Mouse (Mus musculus): ENCODE data around the gene Ctdsp1. TPM values are rescaled to one million over a fixed set of nuclear protein-coding genes. Genes with fewer than 3 reads are reported as not detected.

Gene Ctdsp1
- polyA plus RNA-seq, 1 experiment from 2014 or later = 41.5 TPM

DNA sequence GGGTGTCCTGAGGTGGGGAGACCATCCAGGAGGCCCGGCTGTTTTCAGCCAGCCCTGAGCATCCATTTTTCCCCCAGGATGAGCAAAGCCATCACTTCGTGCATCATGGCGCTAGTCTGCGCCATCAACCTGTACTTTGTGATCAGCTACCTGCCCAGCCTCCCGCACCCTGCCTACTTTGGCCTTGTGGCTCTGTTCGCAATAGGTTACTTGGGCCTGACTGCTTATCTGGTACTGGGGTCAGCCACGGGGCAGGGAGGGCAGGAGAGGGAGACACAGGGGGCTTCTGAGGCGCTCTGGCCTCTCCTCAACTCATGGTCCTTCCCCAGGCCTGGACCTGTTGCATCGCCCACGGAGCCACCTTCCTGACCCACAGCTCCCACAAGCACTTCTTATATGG, 6.2 kb upstream of the Ctdsp1 start:
- Histone ChIP-seq H3K27me3 (ENCODE audit: control insufficient read depth, insufficient read depth, low read length) (no peaks in the 10 kb centered on the region), H3K9ac (ENCODE audit: low read length) (no peak overlapping the region), H3K4me1 (ENCODE audit: control insufficient read depth, insufficient read depth, low read length) (0 out of 2 replicates have a peak, but pooled peaks cover 2% of the 10 kb centered on the region), H3K4me3 (ENCODE audit: low read depth, low read length) (no peak overlapping the region), H3K36me3 (ENCODE audit: control insufficient read depth, insufficient read depth, low read length) (no peaks in the 10 kb centered on the region), H3K4me2 (ENCODE audit: low read depth) (no peak overlapping the region), H3K27ac (ENCODE audit: low read depth, low read length) (no peak overlapping the region), H3K9me3 (ENCODE audit: control insufficient read depth, low read length) (no peaks in the 10 kb centered on the region)
- DNase-seq (ENCODE audit: low spot score) = no peak
- ATAC-seq (ENCODE audit: insufficient read depth, low FRiP score, low TSS enrichment) = no peak
- WGBS = 91% methylated on average over 10 of the region's 10 CpGs

DNA sequence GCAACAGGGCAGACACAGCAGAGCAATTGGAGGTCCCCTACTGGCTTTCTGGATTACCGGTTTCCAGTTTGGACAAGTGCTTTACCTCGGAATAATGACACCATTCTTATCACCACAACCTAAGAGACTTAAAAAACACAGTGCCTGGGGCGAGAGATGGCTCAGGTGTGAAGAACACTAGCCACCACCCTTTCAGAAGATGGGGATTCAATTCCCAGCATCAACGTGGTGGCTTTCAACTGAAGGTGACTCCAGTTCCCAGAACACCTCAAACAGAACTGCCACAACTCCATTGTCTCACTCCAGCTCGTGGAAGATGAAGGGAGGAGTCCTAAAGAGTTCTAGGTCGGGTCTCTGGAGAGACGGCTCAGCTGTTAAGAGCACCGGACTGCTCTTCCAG, 5.8 kb upstream of the Ctdsp1 start:
- Histone ChIP-seq H3K9me3 (ENCODE audit: control insufficient read depth, low read length) (no peaks in the 10 kb centered on the region), H3K4me3 (ENCODE audit: low read depth, low read length) (no peak overlapping the region), H3K36me3 (ENCODE audit: control insufficient read depth, insufficient read depth, low read length) (no peaks in the 10 kb centered on the region), H3K27ac (ENCODE audit: low read depth, low read length) (no peak overlapping the region), H3K27me3 (ENCODE audit: control insufficient read depth, insufficient read depth, low read length) (0 out of 2 replicates have a peak, but pooled peaks cover 1% of the 10 kb centered on the region), H3K4me2 (ENCODE audit: low read depth) (no peak overlapping the region), H3K9ac (ENCODE audit: low read length) (no peak overlapping the region), H3K4me1 (ENCODE audit: control insufficient read depth, insufficient read depth, low read length) (peaks cover 6% of the 10 kb centered on the region; the same call in 1 of the 2 replicates)
- ATAC-seq (ENCODE audit: insufficient read depth, low FRiP score, low TSS enrichment) (no peak), DNase-seq (ENCODE audit: low spot score) (no peak)
- WGBS = 88% methylated on average over 8 of the region's 8 CpGs

DNA sequence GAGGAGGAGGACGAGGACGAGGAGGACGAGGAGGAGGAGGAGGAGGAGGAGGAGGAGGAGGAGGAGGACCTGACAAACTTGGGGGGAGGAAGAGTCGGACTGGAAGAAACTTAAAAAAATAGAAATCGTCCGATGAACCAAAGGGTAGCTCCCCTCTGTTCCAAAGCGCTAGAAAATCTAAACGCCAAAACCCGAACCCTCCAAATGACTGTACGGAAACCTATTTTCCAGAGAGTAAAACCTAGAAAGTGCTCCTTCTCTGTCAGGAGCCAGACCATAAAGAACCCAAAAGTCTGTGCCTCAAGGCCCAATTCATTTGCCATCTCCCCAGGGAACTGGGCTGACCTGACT, 5.0 kb upstream of the Ctdsp1 start:
- DNase-seq (ENCODE audit: low spot score) (no peak), ATAC-seq (ENCODE audit: insufficient read depth, low FRiP score, low TSS enrichment) (no peak)
- peaks cover 6% of the 10 kb centered on the region; the same call in 1 of the 2 replicates for H3K4me1 ChIP-seq (ENCODE audit: control insufficient read depth, insufficient read depth, low read length)
- H3K9ac ChIP-seq (ENCODE audit: low read length) = peak overlapping the region; percentile 73
- peak overlapping the region; percentile 91 for H3K27ac ChIP-seq (ENCODE audit: low read depth, low read length)
- H3K4me3 ChIP-seq (ENCODE audit: low read depth, low read length) = peak overlapping the region; percentile 58
- no peaks in the 10 kb centered on the region for H3K9me3 ChIP-seq (ENCODE audit: control insufficient read depth, low read length)
- H3K36me3 ChIP-seq (ENCODE audit: control insufficient read depth, insufficient read depth, low read length) = no peaks in the 10 kb centered on the region
- H3K27me3 ChIP-seq (ENCODE audit: control insufficient read depth, insufficient read depth, low read length) = 0 out of 2 replicates have a peak, but pooled peaks cover 4% of the 10 kb centered on the region
- 58% methylated on average over 7 of the region's 10 CpGs for WGBS
- peak overlapping the region; percentile 63 for H3K4me2 ChIP-seq (ENCODE audit: low read depth)

DNA sequence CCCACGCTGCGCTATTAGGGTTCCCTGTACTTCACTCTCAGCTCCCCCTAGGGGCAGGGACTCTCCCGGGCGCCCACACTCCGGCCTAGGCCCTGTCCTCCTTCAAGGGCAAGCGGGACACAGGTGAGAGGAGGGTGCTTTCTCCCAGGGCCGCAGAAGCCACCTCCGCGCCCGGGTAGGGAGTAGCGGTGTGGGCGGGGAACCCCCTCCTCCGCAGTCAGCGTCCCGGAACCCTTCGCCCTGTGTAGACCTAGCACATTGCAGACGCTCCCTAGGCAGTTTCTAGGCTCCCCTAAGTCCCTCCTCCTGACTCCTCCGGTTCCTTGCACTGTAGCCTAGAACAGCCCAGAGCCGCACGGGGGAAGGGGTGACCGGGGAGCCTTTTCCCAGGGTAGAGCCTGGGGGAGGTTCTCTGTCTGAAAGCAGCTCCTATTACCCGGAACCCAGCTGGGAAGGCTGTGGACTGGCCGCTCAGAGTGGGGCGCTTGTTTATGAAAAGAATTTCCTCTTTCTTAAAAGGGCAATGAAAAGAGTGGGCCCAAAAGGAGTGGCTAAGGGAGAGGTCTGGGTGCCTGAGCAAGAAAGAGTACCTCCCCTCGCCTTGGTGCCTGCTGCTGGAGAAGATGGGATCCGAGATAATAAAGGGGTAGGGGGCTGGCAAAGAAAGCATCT, 4.5 kb upstream of the Ctdsp1 start:
- no peaks in the 10 kb centered on the region for H3K36me3 ChIP-seq (ENCODE audit: control insufficient read depth, insufficient read depth, low read length)
- ATAC-seq (ENCODE audit: insufficient read depth, low FRiP score, low TSS enrichment) = peak; percentile 85
- H3K4me1 ChIP-seq (ENCODE audit: control insufficient read depth, insufficient read depth, low read length) = peaks cover 6% of the 10 kb centered on the region; the same call in 1 of the 2 replicates
- H3K4me2 ChIP-seq (ENCODE audit: low read depth) = peak overlapping the region; percentile 63
- peak overlapping the region; percentile 58 for H3K4me3 ChIP-seq (ENCODE audit: low read depth, low read length)
- DNase-seq (ENCODE audit: low spot score) = peak; percentile 95
- under 1% methylated on average over 26 of the region's 26 CpGs for WGBS
- H3K27me3 ChIP-seq (ENCODE audit: control insufficient read depth, insufficient read depth, low read length) = 0 out of 2 replicates have a peak, but pooled peaks cover 4% of the 10 kb centered on the region
- H3K9ac ChIP-seq (ENCODE audit: low read length) = peak overlapping the region; percentile 73
- H3K27ac ChIP-seq (ENCODE audit: low read depth, low read length) = peak overlapping the region; percentile 91
- H3K9me3 ChIP-seq (ENCODE audit: control insufficient read depth, low read length) = no peaks in the 10 kb centered on the region

DNA sequence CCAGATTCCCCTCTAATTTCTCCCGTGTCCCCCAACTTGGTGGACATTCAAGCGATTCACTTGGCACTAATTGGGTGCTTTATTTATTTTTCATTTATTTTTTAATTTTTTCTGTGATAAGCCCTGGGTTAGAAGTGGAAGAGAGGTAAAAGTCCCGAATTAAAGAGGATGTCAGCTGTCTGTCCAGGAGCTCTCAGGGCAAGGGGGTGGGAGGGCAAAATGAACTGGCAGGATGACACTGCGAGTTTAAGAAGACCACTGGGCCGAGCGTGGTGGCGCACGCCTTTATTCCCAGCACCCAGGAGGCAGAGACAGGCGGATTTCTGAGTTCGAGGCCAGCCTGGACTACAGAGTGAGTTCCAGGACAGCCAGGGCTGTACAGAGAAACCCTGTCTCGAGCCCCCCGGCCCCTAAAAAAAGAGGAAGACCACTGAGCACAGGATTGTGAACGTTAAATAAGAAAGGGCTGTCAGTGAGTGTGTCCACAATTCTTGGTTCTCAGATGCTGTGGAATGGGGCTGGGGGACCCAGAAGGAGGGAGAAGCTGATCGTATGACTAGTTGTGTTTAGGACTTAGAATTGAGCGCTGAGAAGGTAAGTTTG, 3.8 kb upstream of the Ctdsp1 start:
- no peaks in the 10 kb centered on the region for H3K9me3 ChIP-seq (ENCODE audit: control insufficient read depth, low read length)
- H3K27me3 ChIP-seq (ENCODE audit: control insufficient read depth, insufficient read depth, low read length) = 0 out of 2 replicates have a peak, but pooled peaks cover 4% of the 10 kb centered on the region
- no peaks in the 10 kb centered on the region for H3K36me3 ChIP-seq (ENCODE audit: control insufficient read depth, insufficient read depth, low read length)
- ATAC-seq (ENCODE audit: insufficient read depth, low FRiP score, low TSS enrichment) (no peak), DNase-seq (ENCODE audit: low spot score) (no peak)
- H3K9ac ChIP-seq (ENCODE audit: low read length) = no peak overlapping the region
- peaks cover 8% of the 10 kb centered on the region for H3K4me1 ChIP-seq (ENCODE audit: control insufficient read depth, insufficient read depth, low read length)
- peak overlapping the region; percentile 91; the same call in 1 of the 2 replicates for H3K27ac ChIP-seq (ENCODE audit: low read depth, low read length)
- 67% methylated on average over 15 of the region's 15 CpGs for whole genome bisulfite sequencing
- peak overlapping the region; percentile 63 for H3K4me2 ChIP-seq (ENCODE audit: low read depth)
- no peak overlapping the region for H3K4me3 ChIP-seq (ENCODE audit: low read depth, low read length)

DNA sequence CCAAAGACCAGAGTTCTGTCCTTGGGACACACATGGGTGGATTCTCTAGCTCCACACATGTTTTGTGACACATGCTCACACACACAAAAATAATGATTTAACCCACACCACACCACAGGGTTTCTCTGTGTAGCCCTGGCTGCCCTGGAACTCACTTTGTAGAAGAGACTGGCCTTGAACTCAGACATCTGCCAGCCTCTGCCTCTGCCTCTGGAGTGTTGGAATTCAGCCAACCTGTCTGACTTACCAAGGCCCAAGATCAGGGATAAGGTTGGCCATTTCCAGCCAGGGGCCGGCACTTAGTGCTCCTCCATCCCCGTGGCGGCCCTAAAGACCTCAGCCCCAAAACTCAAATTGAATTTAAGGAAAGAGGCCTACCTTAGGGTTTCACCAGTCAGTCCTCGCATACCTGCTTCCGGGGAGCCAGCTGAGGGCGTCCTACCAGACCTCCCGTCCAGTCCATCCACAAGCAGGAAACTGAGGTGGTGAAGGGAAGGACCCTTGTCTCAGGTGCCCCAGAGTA, 2.9 kb upstream of the Ctdsp1 start:
- H3K27me3 ChIP-seq (ENCODE audit: control insufficient read depth, insufficient read depth, low read length) = 0 out of 2 replicates have a peak, but pooled peaks cover 4% of the 10 kb centered on the region
- peaks cover 14% of the 10 kb centered on the region for H3K4me1 ChIP-seq (ENCODE audit: control insufficient read depth, insufficient read depth, low read length)
- ATAC-seq (ENCODE audit: insufficient read depth, low FRiP score, low TSS enrichment) = no peak
- H3K4me2 ChIP-seq (ENCODE audit: low read depth) = no peak overlapping the region
- H3K27ac ChIP-seq (ENCODE audit: low read depth, low read length) = no peak overlapping the region
- no peaks in the 10 kb centered on the region for H3K9me3 ChIP-seq (ENCODE audit: control insufficient read depth, low read length)
- no peaks in the 10 kb centered on the region for H3K36me3 ChIP-seq (ENCODE audit: control insufficient read depth, insufficient read depth, low read length)
- DNase-seq (ENCODE audit: low spot score) = no peak
- H3K4me3 ChIP-seq (ENCODE audit: low read depth, low read length) = no peak overlapping the region
- 72% methylated on average over 7 of the region's 7 CpGs for WGBS
- H3K9ac ChIP-seq (ENCODE audit: low read length) = no peak overlapping the region

DNA sequence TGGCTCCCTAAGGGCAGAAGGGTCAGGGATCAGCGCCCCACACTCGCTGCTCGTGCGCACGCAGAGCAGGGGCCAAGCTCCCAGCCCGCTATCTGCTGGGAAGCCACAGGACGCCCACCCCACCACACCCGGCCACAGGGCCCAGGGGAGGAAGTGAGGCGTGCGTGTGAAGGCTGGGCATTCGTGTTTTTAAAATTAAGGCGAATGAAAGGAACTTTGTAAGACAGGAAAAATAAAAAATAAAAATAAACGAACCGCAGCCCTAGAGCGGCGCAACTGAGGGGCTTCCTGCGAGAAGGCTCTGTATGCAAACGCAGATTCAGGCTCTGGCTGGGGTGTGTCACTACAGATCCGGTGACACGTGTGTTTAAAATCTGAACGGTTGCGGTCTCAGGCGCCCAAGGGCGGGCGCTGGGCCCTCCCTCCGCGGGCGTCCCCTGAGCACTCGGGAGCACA, 1.4 kb upstream of the Ctdsp1 start:
- Histone ChIP-seq H3K27ac (ENCODE audit: low read depth, low read length) (no peak overlapping the region), H3K4me1 (ENCODE audit: control insufficient read depth, insufficient read depth, low read length) (peaks cover 14% of the 10 kb centered on the region), H3K4me3 (ENCODE audit: low read depth, low read length) (peak overlapping the region; percentile 7; the same call in 1 of the 2 replicates), H3K9me3 (ENCODE audit: control insufficient read depth, low read length) (no peaks in the 10 kb centered on the region), H3K4me2 (ENCODE audit: low read depth) (peak overlapping the region; percentile 36), H3K36me3 (ENCODE audit: control insufficient read depth, insufficient read depth, low read length) (peaks cover 6% of the 10 kb centered on the region; the same call in 1 of the 2 replicates), H3K9ac (ENCODE audit: low read length) (no peak overlapping the region; the same call in 1 of the 2 replicates), H3K27me3 (ENCODE audit: control insufficient read depth, insufficient read depth, low read length) (0 out of 2 replicates have a peak, but pooled peaks cover 4% of the 10 kb centered on the region)
- DNase-seq (ENCODE audit: low spot score) = no peak
- no peak for ATAC-seq (ENCODE audit: insufficient read depth, low FRiP score, low TSS enrichment)
- 4% methylated on average over 29 of the region's 29 CpGs for WGBS

DNA sequence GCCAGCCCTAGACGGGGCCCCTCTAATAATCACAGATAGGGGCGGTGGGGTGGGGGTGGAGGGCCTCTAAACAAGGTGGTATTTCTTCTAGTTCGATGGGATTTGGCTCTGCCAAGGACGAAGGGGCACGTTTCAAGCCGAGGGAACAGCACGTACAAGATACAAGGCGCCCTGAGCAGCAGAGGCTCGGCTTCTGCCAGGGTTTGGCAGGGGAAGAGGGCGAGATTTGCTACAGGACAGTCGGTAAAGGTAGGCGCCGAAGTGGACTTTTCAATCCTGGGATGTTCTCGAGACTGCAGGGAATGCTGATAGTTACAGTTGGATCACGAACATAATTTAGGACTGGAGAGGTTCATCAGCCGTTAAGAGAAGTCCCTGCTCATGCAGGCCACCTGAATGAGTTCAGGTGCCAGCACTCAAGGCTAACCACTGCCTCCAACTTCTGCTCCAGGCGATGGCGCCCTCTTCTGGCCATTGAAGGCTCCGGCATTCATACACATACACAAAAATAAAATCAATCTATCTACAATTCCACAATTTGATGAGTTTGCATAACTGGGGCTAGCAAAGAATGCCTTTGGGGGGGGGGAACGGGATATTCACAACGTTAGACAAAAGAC, 912 bp upstream of the Ctdsp1 start:
- Histone ChIP-seq H3K27me3 (ENCODE audit: control insufficient read depth, insufficient read depth, low read length) (0 out of 2 replicates have a peak, but pooled peaks cover 4% of the 10 kb centered on the region), H3K4me2 (ENCODE audit: low read depth) (peak overlapping the region; percentile 36), H3K4me1 (ENCODE audit: control insufficient read depth, insufficient read depth, low read length) (peaks cover 14% of the 10 kb centered on the region), H3K27ac (ENCODE audit: low read depth, low read length) (no peak overlapping the region), H3K4me3 (ENCODE audit: low read depth, low read length) (peak overlapping the region; percentile 91), H3K9me3 (ENCODE audit: control insufficient read depth, low read length) (no peaks in the 10 kb centered on the region), H3K36me3 (ENCODE audit: control insufficient read depth, insufficient read depth, low read length) (peaks cover 7% of the 10 kb centered on the region; the same call in 1 of the 2 replicates), H3K9ac (ENCODE audit: low read length) (no peak overlapping the region; the same call in 1 of the 2 replicates)
- WGBS = 5% methylated on average over 21 of the region's 21 CpGs
- DNase-seq (ENCODE audit: low spot score) (peak; percentile 41), ATAC-seq (ENCODE audit: insufficient read depth, low FRiP score, low TSS enrichment) (no peak)

Measured in neural tube, embryonic 11.5 days (tissue).